Mouse (Mus musculus): ENCODE results near the gene Nme4. TPM values are rescaled to one million over a fixed set of nuclear protein-coding genes. Genes with fewer than 3 reads are reported as not detected.
A peak's percentile ranks its signal among the peaks of the same experiment; 100 is the strongest.

Gene Nme4
- polyA plus RNA-seq, 1 experiment from 2014 or later, result 96.4 TPM

- TF ChIP-seq CTCF (IDR thresholded peaks at IDR 0.05; ENCODE audit: low read depth), result no peak
- H3K4me3 ChIP-seq (ENCODE audit: low read depth, low read length), result no peak overlapping the region
- H3K36me3 ChIP-seq (ENCODE audit: insufficient read depth), result peaks cover 17% of the 10 kb centered on the region; the same call in 1 of the 2 replicates
- 81% methylated on average over 4 of the region's 4 CpGs for WGBS
- H3K9ac ChIP-seq, result no peak overlapping the region
- H3K27ac ChIP-seq (ENCODE audit: low read depth), result no peak overlapping the region
- no peaks in the 10 kb centered on the region for H3K9me3 ChIP-seq (ENCODE audit: low read depth, low read length)
- ATAC-seq (ENCODE audit: insufficient read depth) (no peak), DNase-seq (no peak)
- H3K4me2 ChIP-seq, result no peak overlapping the region
- H3K4me1 ChIP-seq (ENCODE audit: insufficient read depth), result no peaks in the 10 kb centered on the region
- H3K27me3 ChIP-seq (ENCODE audit: insufficient read depth, low read length), result no peaks in the 10 kb centered on the region
Observed at GRCm38 (mm10) chr17:26052074-26052473, 43.3 kb downstream of the Nme4 start.

GRCm38 (mm10) chr17:26048118-26048517 is 47.3 kb downstream of the Nme4 start:
- Histone ChIP-seq H3K36me3 (ENCODE audit: insufficient read depth) (no peaks in the 10 kb centered on the region), H3K9me3 (ENCODE audit: low read depth, low read length) (no peaks in the 10 kb centered on the region), H3K4me2 (no peak overlapping the region), H3K27ac (ENCODE audit: low read depth) (no peak overlapping the region), H3K27me3 (ENCODE audit: insufficient read depth, low read length) (no peaks in the 10 kb centered on the region), H3K9ac (no peak overlapping the region), H3K4me1 (ENCODE audit: insufficient read depth) (no peaks in the 10 kb centered on the region), H3K4me3 (ENCODE audit: low read depth, low read length) (no peak overlapping the region)
- ATAC-seq (ENCODE audit: insufficient read depth) (no peak), DNase-seq (no peak)
- 85% methylated on average over 8 of the region's 8 CpGs for WGBS
- no peak for TF ChIP-seq CTCF (IDR thresholded peaks at IDR 0.05; ENCODE audit: low read depth)

GRCm38 (mm10) chr17:26046253-26046997 is 49.0 kb downstream of the Nme4 start:
- DNase-seq (no peak), ATAC-seq (ENCODE audit: insufficient read depth) (no peak)
- Histone ChIP-seq H3K4me2 (no peak overlapping the region), H3K4me1 (ENCODE audit: insufficient read depth) (no peaks in the 10 kb centered on the region), H3K27me3 (ENCODE audit: insufficient read depth, low read length) (no peaks in the 10 kb centered on the region), H3K9me3 (ENCODE audit: low read depth, low read length) (no peaks in the 10 kb centered on the region), H3K4me3 (ENCODE audit: low read depth, low read length) (no peak overlapping the region), H3K27ac (ENCODE audit: low read depth) (no peak overlapping the region), H3K9ac (no peak overlapping the region), H3K36me3 (ENCODE audit: insufficient read depth) (no peaks in the 10 kb centered on the region)
- no peak for TF ChIP-seq CTCF (IDR thresholded peaks at IDR 0.05; ENCODE audit: low read depth)
- 57% methylated on average over 10 of the region's 10 CpGs for WGBS

GRCm38 (mm10) chr17:26045285-26045684 is 50.1 kb downstream of the Nme4 start:
- no peaks in the 10 kb centered on the region for H3K36me3 ChIP-seq (ENCODE audit: insufficient read depth)
- 64% methylated on average over 4 of the region's 4 CpGs for WGBS
- no peak for TF ChIP-seq CTCF (IDR thresholded peaks at IDR 0.05; ENCODE audit: low read depth)
- H3K27ac ChIP-seq (ENCODE audit: low read depth), result no peak overlapping the region
- no peak overlapping the region for H3K9ac ChIP-seq
- H3K27me3 ChIP-seq (ENCODE audit: insufficient read depth, low read length), result no peaks in the 10 kb centered on the region
- no peaks in the 10 kb centered on the region for H3K4me1 ChIP-seq (ENCODE audit: insufficient read depth)
- DNase-seq (peak; percentile 47), ATAC-seq (ENCODE audit: insufficient read depth) (no peak)
- H3K9me3 ChIP-seq (ENCODE audit: low read depth, low read length), result no peaks in the 10 kb centered on the region
- no peak overlapping the region for H3K4me2 ChIP-seq
- H3K4me3 ChIP-seq (ENCODE audit: low read depth, low read length), result no peak overlapping the region

- DNase-seq (peak; percentile 80), ATAC-seq (ENCODE audit: insufficient read depth) (peak; percentile 38; the same call in 1 of the 2 replicates)
- 52% methylated on average over 5 of the region's 5 CpGs for WGBS
- Histone ChIP-seq H3K9me3 (ENCODE audit: low read depth, low read length) (no peaks in the 10 kb centered on the region), H3K4me1 (ENCODE audit: insufficient read depth) (no peaks in the 10 kb centered on the region), H3K27ac (ENCODE audit: low read depth) (peak overlapping the region; percentile 50; the same call in 1 of the 2 replicates), H3K9ac (no peak overlapping the region), H3K36me3 (ENCODE audit: insufficient read depth) (no peaks in the 10 kb centered on the region), H3K27me3 (ENCODE audit: insufficient read depth, low read length) (no peaks in the 10 kb centered on the region), H3K4me3 (ENCODE audit: low read depth, low read length) (no peak overlapping the region), H3K4me2 (0 out of 2 replicates have a peak overlapping the region, but pooled peaks have one; percentile 4)
- TF ChIP-seq CTCF (IDR thresholded peaks at IDR 0.05; ENCODE audit: low read depth), result peak; percentile 34; the same call in 1 of the 2 replicates
Observed at GRCm38 (mm10) chr17:26043249-26043636, 52.2 kb downstream of the Nme4 start.

GRCm38 (mm10) chr17:26042599-26043248 is 52.7 kb downstream of the Nme4 start:
- DNase-seq, result no peak
- WGBS, result 78% methylated on average over 13 of the region's 13 CpGs
- no peaks in the 10 kb centered on the region for H3K9me3 ChIP-seq (ENCODE audit: low read depth, low read length)
- H3K4me1 ChIP-seq (ENCODE audit: insufficient read depth), result no peaks in the 10 kb centered on the region
- H3K27ac ChIP-seq (ENCODE audit: low read depth), result peak overlapping the region; percentile 50; the same call in 1 of the 2 replicates
- H3K4me2 ChIP-seq, result 0 out of 2 replicates have a peak overlapping the region, but pooled peaks have one; percentile 4
- H3K4me3 ChIP-seq (ENCODE audit: low read depth, low read length), result no peak overlapping the region
- no peak for TF ChIP-seq CTCF (IDR thresholded peaks at IDR 0.05; ENCODE audit: low read depth)
- H3K9ac ChIP-seq, result no peak overlapping the region
- ATAC-seq (ENCODE audit: insufficient read depth), result no peak
- H3K27me3 ChIP-seq (ENCODE audit: insufficient read depth, low read length), result no peaks in the 10 kb centered on the region
- no peaks in the 10 kb centered on the region for H3K36me3 ChIP-seq (ENCODE audit: insufficient read depth)

Other genes starting within 250 kb of the Nme4 start
- gene Wdr90, start 234.1 kb downstream of the Nme4 start, polyA plus RNA-seq (2014; fragmentation: Nextera tagmentation; extraction: Ambion mirVana), result 29.9 and 34.1 TPM in 2 replicates
- gene Mcrip2, start 226.8 kb downstream of the Nme4 start, polyA plus RNA-seq (2014; fragmentation: Nextera tagmentation; extraction: Ambion mirVana), result 17.7 and 17.9 TPM in 2 replicates
- gene Mettl26, start 220.5 kb downstream of the Nme4 start, polyA plus RNA-seq (2014; fragmentation: Nextera tagmentation; extraction: Ambion mirVana), result 44.6 and 45.7 TPM in 2 replicates
- 0.57 and 0.87 TPM in 2 replicates for gene Wfikkn1, start 214.7 kb downstream of the Nme4 start, polyA plus RNA-seq (2014; fragmentation: Nextera tagmentation; extraction: Ambion mirVana)
- 15.3 and 15.4 TPM in 2 replicates for gene Rab40c, start 175.9 kb downstream of the Nme4 start, polyA plus RNA-seq (2014; fragmentation: Nextera tagmentation; extraction: Ambion mirVana)
- 65.9 and 69.0 TPM in 2 replicates for gene Pigq, start 150.7 kb downstream of the Nme4 start, polyA plus RNA-seq (2014; fragmentation: Nextera tagmentation; extraction: Ambion mirVana)
- gene Nhlrc4, start 150.6 kb downstream of the Nme4 start, polyA plus RNA-seq (2014; fragmentation: Nextera tagmentation; extraction: Ambion mirVana), result not detected in 2 replicates
- gene A930017K11Rik, start 143.0 kb downstream of the Nme4 start, polyA plus RNA-seq (2014; fragmentation: Nextera tagmentation; extraction: Ambion mirVana), result 0.16 and 0.26 TPM in 2 replicates
- 26.7 and 30.5 TPM in 2 replicates for gene Capn15, start 109.8 kb downstream of the Nme4 start, polyA plus RNA-seq (2014; fragmentation: Nextera tagmentation; extraction: Ambion mirVana)
- gene Rab11fip3, start 26.0 kb downstream of the Nme4 start, polyA plus RNA-seq (2014; fragmentation: Nextera tagmentation; extraction: Ambion mirVana), result 15.2 and 15.3 TPM in 2 replicates
- 24.9 and 25.0 TPM in 2 replicates for gene Decr2, start 5.3 kb downstream of the Nme4 start, polyA plus RNA-seq (2014; fragmentation: Nextera tagmentation; extraction: Ambion mirVana)
- gene Tmem8, start 17.7 kb upstream of the Nme4 start, polyA plus RNA-seq (2014; fragmentation: Nextera tagmentation; extraction: Ambion mirVana), result 1.3 and 1.7 TPM in 2 replicates
- 210 and 217 TPM in 2 replicates for gene Mrpl28, start 27.9 kb upstream of the Nme4 start, polyA plus RNA-seq (2014; fragmentation: Nextera tagmentation; extraction: Ambion mirVana)
- gene Axin1, start 43.1 kb upstream of the Nme4 start, polyA plus RNA-seq (2014; fragmentation: Nextera tagmentation; extraction: Ambion mirVana), result 18.8 and 27.7 TPM in 2 replicates
- 0.34 and 0.43 TPM in 2 replicates for gene Pdia2, start 103.5 kb upstream of the Nme4 start, polyA plus RNA-seq (2014; fragmentation: Nextera tagmentation; extraction: Ambion mirVana)
- gene Rgs11, start 107.3 kb upstream of the Nme4 start, polyA plus RNA-seq (2014; fragmentation: Nextera tagmentation; extraction: Ambion mirVana), result 10.3 and 11.9 TPM in 2 replicates
- 14.6 and 15.9 TPM in 2 replicates for gene Arhgdig, start 112.2 kb upstream of the Nme4 start, polyA plus RNA-seq (2014; fragmentation: Nextera tagmentation; extraction: Ambion mirVana)
- gene Fam234a, start 148.6 kb upstream of the Nme4 start, polyA plus RNA-seq (2014; fragmentation: Nextera tagmentation; extraction: Ambion mirVana), result 36.3 and 39.4 TPM in 2 replicates
- gene Luc7l, start 157.3 kb upstream of the Nme4 start, polyA plus RNA-seq (2014; fragmentation: Nextera tagmentation; extraction: Ambion mirVana), result 97.7 and 104 TPM in 2 replicates